Mouse (Mus musculus): ENCODE data around the gene Aaas. TPM values are rescaled to one million over a fixed set of nuclear protein-coding genes. Genes with fewer than 3 reads are reported as not detected.
A peak's percentile ranks its signal among the peaks of the same experiment; 100 is the strongest.

Gene Aaas
- polyA plus RNA-seq, 1 experiment from 2014 or later: 150 TPM

DNA sequence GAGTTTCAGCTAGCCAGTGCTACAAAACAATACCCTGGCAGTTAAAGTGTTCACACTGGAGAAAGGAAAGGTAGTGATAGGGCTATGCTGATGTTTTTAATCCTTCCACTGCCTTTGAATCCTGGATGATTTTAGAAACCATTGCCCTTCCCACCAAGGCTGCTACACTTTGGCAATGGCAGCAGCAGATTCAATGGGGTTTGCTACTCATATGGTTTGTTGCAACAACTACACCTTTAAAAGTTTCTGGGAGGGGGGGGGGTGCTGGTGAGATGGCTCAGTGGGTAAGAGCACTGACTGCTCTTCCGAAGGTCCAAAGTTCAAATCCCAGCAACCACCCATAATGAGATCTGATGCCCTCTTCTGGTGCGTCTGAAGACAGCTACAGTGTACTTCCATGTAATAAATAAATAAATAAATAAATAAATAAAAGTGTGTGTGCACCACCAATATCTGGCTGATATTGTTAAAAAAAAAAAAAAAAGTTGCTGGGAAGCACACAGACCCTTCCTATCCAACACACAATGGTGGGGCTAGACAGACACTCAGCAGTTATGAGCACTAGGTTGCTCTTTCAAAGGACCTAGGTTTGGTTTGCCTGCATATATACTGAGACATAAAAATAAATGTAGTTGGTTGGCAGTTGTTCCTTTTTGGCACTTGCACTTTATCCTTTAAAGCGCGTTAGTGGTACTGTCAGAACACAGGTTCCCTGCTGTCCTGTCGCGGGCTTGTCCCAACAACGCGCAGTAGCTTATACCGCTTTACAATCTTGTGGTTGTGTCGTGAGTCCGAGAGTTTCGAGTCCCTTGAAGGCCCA, 25.7 kb downstream of the Aaas start:
- no peaks in the 10 kb centered on the region for H3K9me3 ChIP-seq (replicated peaks)
- peak overlapping the region; percentile 20 for H3K4me3 ChIP-seq
- H3K4me1 ChIP-seq: peaks cover 12% of the 10 kb centered on the region
- 81% methylated on average over 12 of the region's 12 CpGs for WGBS
- DNase-seq (ENCODE audit: low spot score): no peak
- peaks cover 72% of the 10 kb centered on the region for H3K36me3 ChIP-seq
- H3K27me3 ChIP-seq (ENCODE audit: low read depth, poor library complexity, severe bottlenecking): no peaks in the 10 kb centered on the region
- no peak overlapping the region for H3K27ac ChIP-seq

DNA sequence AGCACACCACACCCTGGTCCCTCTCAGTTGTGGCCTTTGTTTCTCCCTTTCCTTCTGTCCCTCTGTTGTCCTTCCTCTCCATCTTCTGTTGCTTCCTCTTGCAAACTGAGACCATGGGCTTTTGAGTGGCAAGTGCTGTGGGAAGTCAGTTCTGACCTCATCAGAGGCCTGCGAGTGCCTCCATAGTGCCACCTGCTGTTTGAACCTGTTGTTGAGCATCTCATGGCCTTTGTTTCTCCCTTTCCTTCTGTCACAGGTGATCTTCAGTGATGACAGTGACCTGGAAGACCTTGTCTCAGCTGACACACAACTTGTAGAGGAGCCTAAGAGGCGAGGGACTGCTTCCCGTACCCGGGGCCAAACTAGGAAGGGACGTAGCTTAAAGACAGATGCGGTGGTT, 34.3 kb downstream of the Aaas start:
- Histone ChIP-seq H3K27me3 (ENCODE audit: low read depth, poor library complexity, severe bottlenecking) (no peaks in the 10 kb centered on the region), H3K36me3 (peaks cover 98% of the 10 kb centered on the region), H3K27ac (no peak overlapping the region), H3K9me3 (replicated peaks) (no peaks in the 10 kb centered on the region), H3K4me1 (no peaks in the 10 kb centered on the region), H3K4me3 (no peak overlapping the region)
- peak; percentile 49 for DNase-seq (ENCODE audit: low spot score)
- 89% methylated on average over 6 of the region's 6 CpGs for WGBS

DNA sequence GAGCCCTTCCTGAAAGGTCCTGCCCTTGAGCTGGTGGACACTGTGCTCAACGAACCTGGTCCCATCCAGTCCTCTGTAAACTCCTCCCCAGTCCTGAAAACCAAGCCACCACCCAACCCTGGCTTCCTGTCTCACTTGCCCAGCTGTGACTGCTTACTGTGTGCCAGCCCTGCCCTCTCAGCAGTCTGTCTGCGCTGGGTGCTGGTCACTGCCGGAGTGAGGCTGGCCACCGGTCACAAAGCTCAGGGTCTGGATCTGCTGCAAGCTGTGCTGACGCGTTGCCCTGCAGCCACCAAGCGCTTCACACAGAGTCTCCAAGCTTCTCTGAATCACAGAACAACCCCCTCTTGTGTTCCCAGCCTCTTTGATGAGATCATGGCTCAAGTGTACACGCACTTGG, 35.3 kb downstream of the Aaas start:
- Histone ChIP-seq H3K27me3 (ENCODE audit: low read depth, poor library complexity, severe bottlenecking) (no peaks in the 10 kb centered on the region), H3K36me3 (peaks cover 96% of the 10 kb centered on the region), H3K9me3 (replicated peaks) (no peaks in the 10 kb centered on the region), H3K27ac (no peak overlapping the region), H3K4me1 (no peaks in the 10 kb centered on the region), H3K4me3 (no peak overlapping the region)
- 92% methylated on average over 8 of the region's 8 CpGs for WGBS
- DNase-seq (ENCODE audit: low spot score): no peak

DNA sequence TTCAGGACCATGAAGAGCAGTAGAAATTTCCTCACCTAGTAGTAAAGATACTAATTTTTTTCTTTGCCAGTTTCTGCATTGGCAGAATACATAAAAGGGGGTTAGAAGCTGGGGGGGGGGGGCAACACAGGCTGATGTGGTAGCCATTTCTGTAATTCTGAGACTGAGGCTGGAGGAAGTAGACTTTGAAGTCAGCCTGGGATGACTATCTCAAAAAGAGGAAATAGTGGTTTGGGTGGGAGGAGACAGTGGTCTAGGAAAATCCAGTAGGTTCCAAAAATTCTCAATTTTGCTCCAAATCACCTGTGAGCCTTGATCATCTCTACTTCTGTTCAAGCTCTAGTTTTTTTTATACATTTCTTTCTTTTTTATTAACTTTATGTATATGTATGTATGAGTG, 39.1 kb downstream of the Aaas start:
- no peaks in the 10 kb centered on the region for H3K27me3 ChIP-seq (ENCODE audit: low read depth, poor library complexity, severe bottlenecking)
- peaks cover 97% of the 10 kb centered on the region for H3K36me3 ChIP-seq
- DNase-seq (ENCODE audit: low spot score): no peak
- no peaks in the 10 kb centered on the region for H3K9me3 ChIP-seq (replicated peaks)
- H3K4me1 ChIP-seq: no peaks in the 10 kb centered on the region
- no peak overlapping the region for H3K27ac ChIP-seq
- no peak overlapping the region for H3K4me3 ChIP-seq

DNA sequence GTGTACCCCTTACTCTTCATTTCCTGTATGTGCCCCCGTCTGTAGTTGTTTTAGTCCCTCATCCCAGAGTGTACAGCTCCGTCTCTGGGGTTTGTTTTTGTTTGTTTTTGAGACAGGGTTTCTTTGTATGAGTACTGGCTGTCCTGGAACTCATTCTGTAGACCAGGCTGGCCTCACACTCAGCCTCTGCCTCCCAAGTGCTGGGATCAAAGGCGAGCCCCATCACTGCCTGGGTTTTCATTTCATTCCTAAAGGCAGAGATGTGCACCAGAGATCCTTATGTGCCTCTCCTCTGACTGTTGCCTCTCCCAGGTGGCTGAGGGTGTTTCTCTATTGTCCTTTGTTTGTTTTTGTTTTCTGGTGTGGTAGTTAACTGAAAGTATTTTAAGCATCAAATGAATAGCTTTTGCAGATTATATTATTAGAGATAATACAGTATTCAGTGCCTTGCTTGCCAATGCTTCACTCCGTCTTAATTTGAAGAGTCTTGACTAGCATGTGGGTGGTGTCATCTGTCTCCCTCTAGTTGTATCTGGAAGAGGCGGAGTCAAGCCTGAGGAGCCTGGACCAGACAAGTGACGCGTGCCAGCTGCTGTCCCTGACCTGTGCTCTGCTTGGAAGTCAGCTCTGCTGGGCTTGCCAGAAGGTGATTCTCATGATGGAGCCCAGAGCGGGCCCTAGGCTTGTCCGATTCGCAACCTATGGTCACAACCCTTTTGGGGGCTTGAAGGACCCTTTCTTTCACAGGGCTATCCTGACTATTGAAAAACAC, 40.3 kb downstream of the Aaas start:
- Histone ChIP-seq H3K27ac (no peak overlapping the region), H3K4me1 (no peaks in the 10 kb centered on the region), H3K36me3 (peaks cover 97% of the 10 kb centered on the region), H3K27me3 (ENCODE audit: low read depth, poor library complexity, severe bottlenecking) (no peaks in the 10 kb centered on the region), H3K4me3 (no peak overlapping the region), H3K9me3 (replicated peaks) (no peaks in the 10 kb centered on the region)
- WGBS: 80% methylated on average over 10 of the region's 10 CpGs
- no peak for DNase-seq (ENCODE audit: low spot score)

DNA sequence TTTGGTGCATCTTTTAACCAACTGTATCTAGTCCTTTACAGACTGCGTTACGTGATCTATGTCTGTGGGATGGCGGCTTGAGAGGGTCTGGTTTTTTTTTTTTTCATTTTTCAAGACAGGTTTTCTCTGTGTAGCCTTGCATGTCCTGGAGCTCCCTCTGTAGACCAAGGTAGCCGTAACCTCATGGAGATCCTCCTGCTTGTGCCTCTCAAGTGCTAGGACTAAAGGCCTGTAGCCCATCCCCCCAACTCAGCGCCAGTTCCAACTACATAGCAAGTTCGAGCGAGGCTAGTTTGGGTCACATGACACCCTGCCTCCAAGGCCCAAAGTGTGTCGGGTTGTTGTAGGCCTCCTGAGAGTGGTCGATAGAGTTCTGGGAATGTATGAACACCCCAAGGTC, 41.9 kb downstream of the Aaas start:
- H3K36me3 ChIP-seq: peaks cover 97% of the 10 kb centered on the region
- DNase-seq (ENCODE audit: low spot score): no peak
- 86% methylated on average over 9 of the region's 9 CpGs for WGBS

DNA sequence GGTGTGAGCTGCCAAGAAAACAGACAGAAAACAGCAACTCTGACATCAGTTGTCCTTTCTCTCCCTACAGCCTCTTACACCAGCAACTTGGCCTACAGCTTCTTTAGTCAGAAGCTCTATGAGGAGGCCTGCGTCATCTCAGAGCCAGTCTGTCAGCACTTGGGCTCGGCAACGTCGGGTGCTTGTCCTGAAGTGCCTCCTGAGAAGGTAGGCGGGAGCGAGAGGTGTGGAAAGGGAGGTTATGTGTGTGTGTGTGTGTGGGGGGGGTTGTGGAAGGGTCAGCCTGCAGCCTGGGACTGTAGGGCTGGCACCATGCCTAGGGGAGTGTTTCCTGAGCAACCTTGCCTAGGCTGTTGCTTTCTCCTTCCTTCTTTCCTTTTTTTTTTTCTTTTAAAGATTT, 48.0 kb downstream of the Aaas start:
- no peaks in the 10 kb centered on the region for H3K4me1 ChIP-seq
- no peak overlapping the region for H3K27ac ChIP-seq
- no peaks in the 10 kb centered on the region for H3K9me3 ChIP-seq (replicated peaks)
- 92% methylated on average over 6 of the region's 6 CpGs for WGBS
- DNase-seq (ENCODE audit: low spot score): no peak
- H3K4me3 ChIP-seq: no peak overlapping the region
- no peaks in the 10 kb centered on the region for H3K27me3 ChIP-seq (ENCODE audit: low read depth, poor library complexity, severe bottlenecking)
- peaks cover 95% of the 10 kb centered on the region for H3K36me3 ChIP-seq

More for the DNA sequence above, 41.9 kb downstream of the Aaas start:
- Histone ChIP-seq H3K27ac (no peak overlapping the region), H3K27me3 (ENCODE audit: low read depth, poor library complexity, severe bottlenecking) (no peaks in the 10 kb centered on the region), H3K4me1 (no peaks in the 10 kb centered on the region), H3K9me3 (replicated peaks) (no peaks in the 10 kb centered on the region), H3K4me3 (no peak overlapping the region)

DNA sequence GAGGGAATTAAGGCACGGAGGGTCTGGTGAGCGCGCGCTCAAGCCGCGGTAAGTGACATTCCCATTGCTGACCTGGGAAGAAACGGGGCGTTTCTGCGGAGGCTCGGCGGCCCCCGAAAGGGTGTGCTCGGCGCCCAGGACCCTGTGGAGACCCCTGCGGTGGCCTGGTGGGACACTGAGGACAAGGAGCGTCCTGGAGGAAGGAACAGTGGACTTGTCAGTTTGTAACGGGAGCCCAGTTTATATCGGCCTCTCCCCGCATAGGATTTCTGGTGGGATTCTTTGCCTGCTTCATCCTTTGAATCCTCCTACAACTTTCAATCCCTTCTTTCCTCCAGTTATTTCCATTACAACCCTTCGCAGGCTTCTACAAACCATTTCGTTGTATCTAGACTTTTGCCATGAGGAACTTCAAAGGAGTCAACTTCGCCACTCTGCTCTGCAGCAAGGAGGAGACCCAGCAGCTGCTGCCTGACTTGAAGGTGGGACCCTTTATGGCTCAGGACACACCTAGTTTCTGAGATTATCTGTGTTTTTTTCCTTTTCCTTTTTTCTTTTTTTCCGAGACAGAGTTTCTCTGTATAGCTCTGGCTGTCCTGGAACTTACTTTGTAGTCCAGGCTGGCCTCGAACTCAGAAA, 54.1 kb downstream of the Aaas start:
- no peak for DNase-seq (ENCODE audit: low spot score)
- 4% methylated on average over 24 of the region's 24 CpGs for WGBS
- no peaks in the 10 kb centered on the region for H3K9me3 ChIP-seq (replicated peaks)
- peak overlapping the region; percentile 81 for H3K4me3 ChIP-seq
- H3K27me3 ChIP-seq (ENCODE audit: low read depth, poor library complexity, severe bottlenecking): no peaks in the 10 kb centered on the region
- H3K4me1 ChIP-seq: peaks cover 12% of the 10 kb centered on the region
- peak overlapping the region; percentile 81 for H3K27ac ChIP-seq
- peaks cover 38% of the 10 kb centered on the region for H3K36me3 ChIP-seq

DNA sequence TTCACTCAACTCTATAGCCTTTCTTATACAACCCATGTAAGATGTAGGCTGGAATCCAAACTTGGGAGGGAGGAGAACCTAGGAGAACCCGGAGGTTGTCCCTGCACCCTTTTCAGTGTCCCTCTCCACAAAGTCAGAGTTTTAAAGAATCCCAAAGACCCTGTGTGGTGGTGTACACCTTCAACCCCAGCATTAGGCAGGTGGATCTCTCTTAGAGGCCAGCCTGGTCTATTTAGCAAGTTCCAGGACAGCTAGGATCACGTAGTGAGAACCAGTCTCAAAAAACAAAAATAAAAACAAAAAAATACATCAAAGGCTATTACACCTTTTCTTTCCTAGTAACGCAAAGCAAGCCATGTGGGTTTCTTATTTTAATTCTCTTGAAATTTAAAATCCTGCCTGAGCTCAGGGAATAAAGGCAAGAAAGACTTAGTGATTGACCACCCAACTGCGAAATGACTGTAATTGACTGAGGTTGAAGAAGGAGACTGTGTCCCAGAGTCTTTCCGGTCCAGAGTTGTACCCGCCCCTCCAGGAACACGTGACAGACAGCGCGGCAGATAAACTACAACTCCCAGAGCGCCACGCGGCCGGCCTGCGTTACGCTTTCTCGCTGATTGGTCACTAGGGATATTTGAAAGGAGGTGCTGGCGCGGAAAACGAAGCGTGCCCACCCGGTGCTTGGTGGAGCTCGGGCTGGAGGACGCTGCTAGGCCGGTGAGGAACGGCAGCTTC, 54.8 kb downstream of the Aaas start, which contains the start of gene Espl1:
TSS of gene Espl1 (plus strand) at position 634 of the 735 bp plus-strand sequence.
- WGBS: 8% methylated on average over 25 of the region's 25 CpGs
- H3K27me3 ChIP-seq (ENCODE audit: low read depth, poor library complexity, severe bottlenecking): no peaks in the 10 kb centered on the region
- peak within 1 kb of the TSS; percentile 81 for H3K4me3 ChIP-seq
- peaks cover 12% of the 10 kb centered on the region for H3K4me1 ChIP-seq
- H3K36me3 ChIP-seq: peaks cover 31% of the 10 kb centered on the region
- H3K9me3 ChIP-seq (replicated peaks): no peaks in the 10 kb centered on the region
- H3K27ac ChIP-seq: peak within 1 kb of the TSS; percentile 81
- DNase-seq (ENCODE audit: low spot score): peak; percentile 97

Other genes starting within 250 kb of the Aaas start
- gene Spryd3, start 214.5 kb downstream of the Aaas start, polyA plus RNA-seq (2016; fragmentation: Nextera tagmentation; extraction: Ambion mirVana): 12.6 and 14.6 TPM in 2 replicates
- gene Igfbp6, start 206.4 kb downstream of the Aaas start, polyA plus RNA-seq (2016; fragmentation: Nextera tagmentation; extraction: Ambion mirVana): 0.23 and 0.46 TPM in 2 replicates
- gene Soat2, start 200.2 kb downstream of the Aaas start, polyA plus RNA-seq (2016; fragmentation: Nextera tagmentation; extraction: Ambion mirVana): 0.06 and 0.24 TPM in 2 replicates
- gene Zfp740, start 147.5 kb downstream of the Aaas start, polyA plus RNA-seq (2016; fragmentation: Nextera tagmentation; extraction: Ambion mirVana): 73.0 and 88.7 TPM in 2 replicates
- gene Csad, start 146.0 kb downstream of the Aaas start, polyA plus RNA-seq (2016; fragmentation: Nextera tagmentation; extraction: Ambion mirVana): 38.8 and 55.0 TPM in 2 replicates
- gene Itgb7, start 118.8 kb downstream of the Aaas start, polyA plus RNA-seq (2016; fragmentation: Nextera tagmentation; extraction: Ambion mirVana): 1.2 and 1.5 TPM in 2 replicates
- 111 and 148 TPM in 2 replicates for gene Rarg, start 93.3 kb downstream of the Aaas start, polyA plus RNA-seq (2016; fragmentation: Nextera tagmentation; extraction: Ambion mirVana)
- gene Gm9918, start 80.2 kb downstream of the Aaas start, polyA plus RNA-seq (2016; fragmentation: Nextera tagmentation; extraction: Ambion mirVana): 1.1 and 1.4 TPM in 2 replicates
- 69.5 and 76.5 TPM in 2 replicates for gene Mfsd5, start 71.3 kb downstream of the Aaas start, polyA plus RNA-seq (2016; fragmentation: Nextera tagmentation; extraction: Ambion mirVana)
- 60.6 and 63.5 TPM in 2 replicates for gene Espl1, start 54.5 kb downstream of the Aaas start, polyA plus RNA-seq (2016; fragmentation: Nextera tagmentation; extraction: Ambion mirVana)
- gene Pfdn5, start 24.7 kb downstream of the Aaas start, polyA plus RNA-seq (2016; fragmentation: Nextera tagmentation; extraction: Ambion mirVana): 351 and 381 TPM in 2 replicates
- 123 and 135 TPM in 2 replicates for gene Myg1, start 19.1 kb downstream of the Aaas start, polyA plus RNA-seq (2016; fragmentation: Nextera tagmentation; extraction: Ambion mirVana)
- 1.6 and 1.8 TPM in 2 replicates for gene Sp7, start 16.4 kb upstream of the Aaas start, polyA plus RNA-seq (2016; fragmentation: Nextera tagmentation; extraction: Ambion mirVana)
- 9.1 and 9.8 TPM in 2 replicates for gene Sp1, start 55.4 kb upstream of the Aaas start, polyA plus RNA-seq (2016; fragmentation: Nextera tagmentation; extraction: Ambion mirVana)
- gene Amhr2, start 94.6 kb upstream of the Aaas start, polyA plus RNA-seq (2016; fragmentation: Nextera tagmentation; extraction: Ambion mirVana): 0.15 TPM in 1 of 2 replicates, not detected in the other
- gene Prr13, start 108.3 kb upstream of the Aaas start, polyA plus RNA-seq (2016; fragmentation: Nextera tagmentation; extraction: Ambion mirVana): 57.6 and 60.5 TPM in 2 replicates
- 230 and 235 TPM in 2 replicates for gene Pcbp2, start 119.8 kb upstream of the Aaas start, polyA plus RNA-seq (2016; fragmentation: Nextera tagmentation; extraction: Ambion mirVana)
- gene Gm10337, start 153.0 kb upstream of the Aaas start, polyA plus RNA-seq (2016; fragmentation: Nextera tagmentation; extraction: Ambion mirVana): 3.8 and 4.8 TPM in 2 replicates
- 23.8 and 27.7 TPM in 2 replicates for gene Map3k12, start 166.3 kb upstream of the Aaas start, polyA plus RNA-seq (2016; fragmentation: Nextera tagmentation; extraction: Ambion mirVana)
- gene Tarbp2, start 167.4 kb upstream of the Aaas start, polyA plus RNA-seq (2016; fragmentation: Nextera tagmentation; extraction: Ambion mirVana): 143 and 150 TPM in 2 replicates
- gene Npff, start 174.2 kb upstream of the Aaas start, polyA plus RNA-seq (2016; fragmentation: Nextera tagmentation; extraction: Ambion mirVana): 1.7 and 1.8 TPM in 2 replicates

Data from limb, embryonic 10.5 days (tissue).